In the genomic region with DNA sequence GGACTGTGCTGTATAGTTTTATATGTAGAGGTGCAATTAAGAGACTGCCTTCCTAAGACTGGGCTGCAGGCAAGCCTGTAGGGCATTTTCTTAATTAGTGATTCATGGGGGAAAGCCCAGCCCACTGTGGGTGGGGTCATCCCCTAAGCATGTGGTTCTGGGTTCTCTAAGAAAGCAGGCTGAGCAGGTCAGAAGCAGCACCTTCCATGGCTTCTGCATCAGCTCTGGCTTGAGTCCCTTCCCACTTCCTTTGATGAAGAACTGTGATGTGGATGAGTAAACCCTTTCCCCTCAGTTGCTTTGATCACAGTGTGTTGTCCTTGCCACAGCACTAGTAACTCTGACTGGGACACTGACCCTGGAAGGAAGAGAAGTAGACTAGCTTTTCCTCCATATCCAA, we compare ENCODE assay signal across 8 mouse cellular contexts.
"Had no signal": no experiment of that assay in that cellular context is flagged by ENCODE, and none has a peak within 500 bp of the region (broad histone marks: within the 10 kb centered on the region; RNA-seq: fewer than 3 reads in every experiment).

No protein-coding gene starts in this region.

- DNase-seq: kidney, postnatal 25 days; liver; liver, embryonic 13.5 days; liver, postnatal 0 days; lung, postnatal 14 days; retina, postnatal 1 day; thymus, postnatal 36 days had no signal

- ATAC-seq: liver, postnatal 0 days; midbrain, embryonic 15.5 days had no signal
